Mouse (Mus musculus) testis, postnatal 10 days (tissue): ENCODE data around the gene Slf1.
"Not testable (repeated sequence)": the region's sequence is repeated elsewhere in the genome, so short reads cannot be mapped to it uniquely, and the experiment has no call there.

Experiments used
- DNase-seq: peaks from one replicate; pipeline ENCODE4 v3.0.0; 2021; ENCODE audit warnings: low spot score

The Slf1 gene

DNA sequence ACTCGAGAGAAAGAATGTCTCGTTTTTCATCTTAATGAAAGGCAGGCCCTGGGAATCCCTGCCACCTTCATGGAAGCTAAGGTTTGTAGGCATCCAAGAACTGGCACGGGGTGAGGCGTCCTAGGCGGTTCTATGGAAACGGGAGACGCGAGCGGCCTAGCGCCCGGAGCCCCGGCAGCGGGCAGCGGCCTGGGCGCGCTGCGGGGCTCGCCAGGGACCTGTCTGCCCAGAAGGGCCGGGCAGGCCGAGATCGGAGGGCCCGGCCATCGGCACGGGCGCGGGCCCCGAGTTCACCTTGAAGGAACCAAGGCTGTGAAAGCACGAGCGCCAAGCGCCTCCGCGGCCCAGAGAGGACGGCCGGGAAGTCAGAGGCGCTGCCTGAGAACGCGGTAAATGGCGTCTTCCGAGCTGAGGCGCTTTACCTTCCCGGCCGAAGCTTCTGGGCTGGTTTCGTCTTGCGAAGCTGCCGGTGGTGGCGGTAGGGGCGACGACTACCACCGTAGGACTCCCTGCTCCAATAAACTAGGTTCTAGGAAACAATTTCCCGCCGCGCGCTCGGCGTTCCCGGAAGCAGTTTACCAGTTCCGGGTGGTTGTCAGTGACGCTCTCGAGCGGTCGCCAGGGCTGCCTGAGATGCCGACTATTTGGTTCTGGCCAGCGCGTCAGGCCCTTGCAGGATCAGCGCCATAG, at the start of gene Slf1, which contains the start of gene 2210408I21Rik:
Gene Slf1 (minus strand): TSS at position 543 of the 690 bp plus-strand sequence.
Gene 2210408I21Rik (plus strand): TSS at position 610 of the 690 bp plus-strand sequence.
- DNase-seq: peak; percentile 86

DNA sequence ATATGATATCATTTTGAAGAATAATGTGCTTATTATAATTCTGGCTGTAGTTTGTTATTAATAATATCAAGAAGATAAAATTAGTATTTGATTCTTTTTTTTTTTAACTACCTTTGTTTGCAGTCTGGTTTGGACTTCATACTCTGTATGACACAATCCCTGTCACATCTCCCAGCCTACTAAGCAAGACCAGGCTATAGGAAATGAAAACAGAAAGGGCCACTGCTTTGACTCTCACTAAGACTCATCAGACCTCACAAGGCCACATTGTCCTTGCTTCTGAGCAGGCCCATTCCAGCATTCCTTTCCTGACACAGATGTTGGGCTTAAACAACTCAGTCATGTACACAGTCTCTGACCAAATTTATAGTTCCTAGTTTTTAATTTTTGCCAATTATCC, 42.7 kb upstream of the Slf1 start:
- no peak for DNase-seq

DNA sequence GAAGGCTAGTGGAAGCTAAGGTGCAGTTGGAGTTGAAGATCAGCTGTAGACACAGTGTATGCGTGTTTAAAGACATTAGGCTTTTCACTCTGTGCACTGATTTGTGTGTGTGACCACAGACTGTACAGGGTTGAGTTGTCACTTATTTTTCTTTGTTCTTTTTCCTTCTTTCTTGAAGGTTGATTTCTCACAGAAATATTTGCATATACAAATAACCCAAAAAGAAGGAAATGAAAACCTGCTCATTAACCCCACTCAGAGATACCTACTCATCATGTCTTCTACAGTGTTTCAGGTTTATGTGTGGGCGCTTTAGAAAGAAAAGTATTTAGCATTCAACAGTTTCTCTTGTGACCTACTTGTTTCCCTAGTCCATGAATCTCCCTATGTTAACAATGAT, 5.6 kb upstream of the Slf1 start:
- DNase-seq: no peak

DNA sequence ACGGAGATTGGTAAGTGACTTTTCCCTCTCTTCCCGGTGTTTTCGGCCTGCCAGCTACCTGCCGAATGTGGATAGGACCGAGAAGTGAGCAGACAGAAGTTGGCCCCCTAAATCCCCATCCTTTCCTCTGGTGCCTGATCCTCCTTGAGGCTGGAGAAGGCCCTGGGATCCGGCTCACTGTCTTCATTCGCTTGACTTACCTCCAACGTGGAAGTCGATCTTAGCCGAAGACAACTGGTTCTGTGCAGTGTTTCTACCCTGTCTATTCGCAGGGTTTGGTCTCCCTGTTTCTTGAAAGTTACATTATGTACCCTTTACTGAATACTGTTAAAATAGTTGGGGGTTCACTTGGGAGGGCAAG, 328 bp upstream of the Slf1 start:
- no peak for DNase-seq

DNA sequence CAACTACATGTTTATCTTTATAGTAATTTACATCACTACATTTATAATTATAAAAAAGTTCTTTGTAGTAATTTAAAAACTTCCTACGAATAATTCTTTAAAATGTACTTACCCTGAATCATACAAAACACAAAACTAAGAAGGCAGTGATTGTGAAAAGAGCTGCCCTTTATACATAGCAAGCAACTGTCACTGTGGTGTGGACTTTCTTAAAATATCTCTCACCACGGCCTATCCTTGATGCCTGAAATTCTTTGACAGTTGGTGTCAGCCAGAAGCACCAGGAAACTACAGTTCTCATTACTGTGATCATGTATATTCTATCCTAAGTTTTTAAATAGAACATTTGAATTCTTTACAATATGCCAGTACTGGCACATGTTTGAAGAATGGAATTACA, 4.1 kb downstream of the Slf1 start:
- no peak for DNase-seq

DNA sequence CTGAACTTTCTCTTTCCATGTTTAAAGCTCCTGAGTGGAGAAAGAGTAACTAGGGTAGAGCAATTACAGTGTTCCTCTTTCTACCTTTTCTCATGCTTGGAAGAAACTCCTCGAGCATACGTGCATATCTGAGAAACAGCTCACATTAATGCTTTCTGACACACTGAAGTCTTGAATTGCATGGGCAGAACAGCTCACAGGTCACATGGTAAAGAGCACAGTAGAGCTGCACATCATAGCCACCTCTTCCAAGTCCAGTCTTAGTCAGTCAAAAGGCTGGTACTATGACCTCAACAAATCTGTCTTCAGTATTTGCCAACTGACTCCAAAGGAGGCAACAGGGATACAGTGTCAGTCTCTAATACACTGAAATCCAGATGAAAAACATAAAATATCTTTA, 7.0 kb downstream of the Slf1 start:
- no peak for DNase-seq

DNA sequence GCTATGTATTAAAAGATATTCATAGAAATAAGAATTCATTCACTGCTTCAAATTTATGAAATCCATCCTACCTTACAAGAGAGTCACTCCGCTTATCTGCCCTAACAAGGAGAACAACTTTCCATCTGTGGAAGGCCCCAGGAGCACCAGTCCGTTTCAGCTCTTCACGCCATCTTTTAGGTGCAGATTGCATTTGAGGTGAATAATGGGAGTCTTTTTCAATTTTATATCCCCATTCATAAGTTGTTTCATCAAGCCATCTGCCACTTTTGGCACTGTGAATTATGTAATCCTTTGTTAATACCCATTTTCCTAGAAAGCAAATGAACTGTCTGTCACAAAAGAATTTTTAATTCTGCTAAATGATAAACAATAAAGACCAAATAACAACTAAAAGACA, 10.1 kb downstream of the Slf1 start:
- DNase-seq: no peak

DNA sequence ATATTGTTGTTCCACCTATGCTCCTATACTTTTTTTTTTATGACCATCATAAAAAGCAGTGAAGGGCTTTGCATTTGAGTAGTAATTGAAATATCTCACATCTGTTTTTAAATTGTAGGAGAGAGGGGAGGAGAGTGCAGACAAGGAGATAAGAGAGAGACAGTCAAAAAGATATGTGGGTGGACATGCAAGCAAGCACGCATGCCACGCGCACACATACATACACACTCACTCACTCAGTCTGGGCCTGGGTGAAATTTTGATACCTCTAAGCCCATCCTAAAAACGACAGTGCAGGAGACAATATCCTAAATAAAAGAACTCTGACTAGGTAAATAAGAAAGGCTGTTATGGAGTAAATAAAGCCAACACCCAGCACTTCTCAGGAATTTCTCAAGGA, 16.6 kb downstream of the Slf1 start:
- no peak for DNase-seq

DNA sequence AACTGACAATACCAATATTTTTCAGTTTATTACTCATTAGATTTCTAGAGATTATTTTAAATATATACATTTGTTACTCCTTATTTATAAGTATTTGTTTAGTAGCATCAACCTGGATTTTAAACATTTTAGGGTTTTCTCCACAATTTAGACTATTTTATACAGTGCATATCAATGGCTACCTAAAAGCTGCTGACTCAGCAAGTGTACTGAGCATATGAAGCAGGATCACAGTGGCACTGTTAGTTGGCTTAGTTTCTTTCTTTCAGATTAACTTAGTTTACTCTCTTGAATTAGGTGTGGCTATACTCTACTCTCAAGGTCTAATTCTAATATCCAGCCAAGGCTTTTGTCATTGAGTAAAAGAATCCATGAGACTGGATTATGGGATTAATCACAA, 27.5 kb downstream of the Slf1 start:
- no peak for DNase-seq

DNA sequence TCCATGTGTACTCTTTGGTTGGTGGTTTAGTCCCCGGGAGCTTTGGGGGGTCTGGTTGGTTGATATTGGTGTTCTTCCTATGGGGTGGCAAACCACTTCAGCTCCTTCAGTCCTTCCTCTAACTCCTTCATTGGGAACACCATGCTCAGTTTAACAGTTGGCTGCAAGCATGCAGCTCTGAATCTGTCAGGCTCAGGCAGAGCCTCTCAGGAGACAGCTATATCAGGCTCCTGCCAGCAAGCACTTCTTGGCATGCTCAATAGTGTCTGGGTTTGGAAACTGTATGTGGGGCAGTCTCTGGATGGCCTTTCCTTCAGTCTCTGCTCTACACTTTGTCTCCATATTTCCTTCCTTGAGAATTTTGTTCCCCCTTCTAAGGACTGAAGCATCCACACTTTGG, 42.4 kb downstream of the Slf1 start:
- not testable (repeated sequence) for DNase-seq

DNA sequence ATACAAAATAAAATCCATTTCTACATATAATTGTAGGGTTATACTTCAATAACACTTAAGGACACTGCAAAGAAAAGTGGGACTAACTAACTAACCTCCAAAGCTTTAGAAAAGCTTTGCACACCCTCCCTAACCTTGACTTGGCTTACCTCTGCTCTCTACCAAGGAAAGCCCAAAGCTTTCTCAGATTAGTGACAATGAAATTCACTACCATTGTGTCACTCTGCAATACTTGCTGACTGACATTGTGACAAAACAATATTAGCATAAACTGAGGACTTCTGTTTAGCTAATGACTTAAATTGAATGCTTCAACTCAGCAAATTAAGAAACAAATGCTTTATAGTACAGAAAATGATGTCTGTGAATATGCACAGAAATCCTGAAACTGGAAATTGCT, 63.2 kb downstream of the Slf1 start:
- DNase-seq: no peak

DNA sequence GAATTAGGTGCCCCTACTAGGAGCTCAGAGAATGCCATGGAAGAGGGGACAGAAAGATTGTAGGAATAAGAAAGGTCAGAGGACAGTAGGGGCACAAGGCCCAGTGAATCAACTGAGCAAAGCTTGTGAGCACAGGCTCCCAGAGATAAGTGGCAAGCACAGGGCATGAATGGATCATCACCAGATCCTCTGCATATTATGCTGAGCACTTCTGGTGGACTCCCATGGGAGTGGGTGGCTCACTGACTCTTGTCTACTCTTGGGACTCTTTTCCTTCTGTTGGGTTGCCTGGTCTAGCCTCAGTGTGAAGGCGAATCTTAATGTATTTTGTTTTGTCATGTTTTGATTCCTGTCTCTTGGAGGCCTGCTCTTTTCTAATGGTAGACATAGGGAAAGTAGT, 66.4 kb downstream of the Slf1 start:
- DNase-seq: no peak

DNA sequence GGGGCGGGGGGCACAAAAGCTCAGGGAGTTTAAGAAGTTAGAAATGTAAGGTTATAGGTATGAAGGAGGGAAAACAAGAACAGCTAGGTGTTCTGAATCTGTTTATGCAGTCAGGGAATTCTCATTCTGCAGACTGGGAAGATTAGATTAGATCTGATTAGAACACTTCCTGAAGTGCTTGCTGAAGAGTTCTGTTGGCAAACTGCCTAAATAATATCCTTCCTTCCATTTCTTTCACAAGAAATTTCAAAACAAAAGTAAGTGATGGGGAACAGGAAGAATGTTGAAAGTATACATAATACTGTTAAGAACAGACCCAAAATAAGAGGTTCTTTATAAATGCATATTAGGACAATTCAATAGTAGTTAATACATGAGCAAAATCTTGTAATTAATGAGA, 72.1 kb downstream of the Slf1 start:
- no peak for DNase-seq

DNA sequence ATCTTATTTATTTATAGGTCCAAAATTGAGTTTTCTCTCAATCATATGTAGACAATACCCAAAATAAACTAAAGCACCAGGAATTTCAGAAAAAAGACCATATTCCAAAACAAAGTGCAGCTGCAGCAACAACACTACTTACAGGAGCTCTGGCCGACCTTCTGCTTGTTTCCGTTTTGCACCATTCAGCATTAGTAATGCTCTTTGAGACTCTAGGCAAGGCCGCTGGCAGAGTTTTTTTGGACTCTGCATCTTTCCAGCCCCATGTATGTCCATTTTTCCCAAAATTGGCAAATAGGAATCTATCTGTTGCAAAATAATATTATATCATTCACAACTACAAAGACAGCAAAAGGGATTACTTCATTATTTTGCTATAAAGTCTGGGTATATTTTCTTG, 85.5 kb downstream of the Slf1 start:
- DNase-seq: no peak

DNA sequence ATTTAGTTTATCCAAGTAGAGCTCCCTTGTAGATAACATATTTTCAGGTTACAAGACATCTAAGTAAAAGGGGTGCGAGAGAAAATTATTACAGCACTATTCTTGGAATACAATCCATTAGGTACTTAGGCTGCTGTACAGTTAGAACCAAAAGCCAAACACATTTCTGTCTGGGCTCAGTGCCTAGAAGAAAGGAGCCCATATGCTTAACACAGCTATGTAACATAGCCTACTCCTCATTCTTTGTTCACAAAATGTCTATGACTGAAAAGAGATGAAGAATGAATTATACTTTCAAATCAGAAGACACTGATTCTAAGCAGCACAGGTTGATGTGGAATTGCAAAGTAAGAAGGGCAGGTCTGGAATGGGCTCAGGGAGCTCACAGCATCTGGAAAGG, 86.8 kb downstream of the Slf1 start:
- no peak for DNase-seq

DNA sequence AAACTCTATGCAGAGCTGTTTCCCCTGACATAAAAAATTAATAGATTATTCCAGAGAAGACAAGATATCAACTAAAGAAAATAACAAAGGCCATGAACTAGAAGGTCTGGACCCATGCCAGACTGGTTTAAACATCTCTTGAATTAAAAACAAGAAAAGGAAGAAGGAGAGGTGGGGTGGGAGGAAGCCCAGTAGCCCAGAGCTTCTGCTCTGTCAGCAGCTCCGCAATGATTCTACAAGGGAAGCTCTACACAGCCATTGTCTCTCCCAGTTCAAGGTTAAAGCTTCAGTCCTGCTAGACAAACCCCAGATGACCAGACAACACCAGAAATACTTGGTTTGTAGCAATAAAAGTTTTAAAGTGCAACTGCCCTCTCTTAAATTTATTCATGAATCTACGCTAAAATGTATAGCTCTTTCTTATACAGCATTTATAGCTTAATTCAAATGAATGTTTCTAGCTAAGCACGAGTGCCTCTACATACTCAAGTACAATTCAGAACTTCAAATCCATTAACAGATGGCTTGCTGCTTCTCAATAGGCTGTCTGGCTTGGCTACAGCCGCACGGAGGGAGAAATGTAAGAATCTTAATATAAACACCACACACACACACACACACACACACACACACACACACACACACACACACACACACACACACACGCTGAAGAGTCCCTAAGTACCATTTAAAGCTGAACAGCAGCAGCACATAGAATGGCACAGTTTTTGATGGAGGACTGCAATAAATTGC, 87.9 kb downstream of the Slf1 start:
- DNase-seq: no peak

DNA sequence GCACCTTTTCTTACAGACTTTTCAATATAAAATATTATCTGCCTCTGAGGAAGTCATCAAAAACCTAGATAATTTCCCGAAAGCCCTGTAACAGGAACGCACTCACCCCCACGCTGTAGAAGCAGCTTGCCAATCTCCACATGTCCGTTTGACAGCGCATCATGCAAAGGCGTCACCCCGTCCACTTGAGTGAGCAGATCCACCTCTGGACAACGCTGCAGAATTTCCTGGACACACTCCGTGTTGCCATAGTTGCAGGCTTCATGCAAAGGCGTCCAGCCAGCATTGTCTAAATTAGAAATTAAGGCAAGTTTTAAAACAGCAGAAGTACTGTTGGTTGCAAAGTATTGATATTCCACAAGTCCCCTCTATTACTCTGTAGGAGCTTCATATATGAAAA, 88.9 kb downstream of the Slf1 start:
- DNase-seq: no peak

DNA sequence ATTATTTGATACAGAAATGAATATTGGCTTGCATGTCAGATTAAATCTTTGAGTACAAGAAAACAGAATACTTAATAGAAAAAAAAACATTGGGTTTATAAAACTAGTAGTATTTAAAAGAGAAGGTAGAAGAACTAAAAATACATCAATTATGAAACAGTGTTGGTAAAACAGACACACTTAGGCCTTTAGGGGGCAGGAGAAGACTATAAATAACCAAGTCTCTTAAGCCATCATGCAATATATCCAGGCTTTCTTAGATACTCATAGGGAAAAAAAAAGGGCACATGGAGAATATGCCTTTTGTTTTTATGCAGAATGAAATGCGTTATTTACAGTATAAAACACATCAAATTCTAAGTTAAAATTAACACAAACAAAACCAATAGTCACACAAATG, 89.9 kb downstream of the Slf1 start:
- no peak for DNase-seq

DNA sequence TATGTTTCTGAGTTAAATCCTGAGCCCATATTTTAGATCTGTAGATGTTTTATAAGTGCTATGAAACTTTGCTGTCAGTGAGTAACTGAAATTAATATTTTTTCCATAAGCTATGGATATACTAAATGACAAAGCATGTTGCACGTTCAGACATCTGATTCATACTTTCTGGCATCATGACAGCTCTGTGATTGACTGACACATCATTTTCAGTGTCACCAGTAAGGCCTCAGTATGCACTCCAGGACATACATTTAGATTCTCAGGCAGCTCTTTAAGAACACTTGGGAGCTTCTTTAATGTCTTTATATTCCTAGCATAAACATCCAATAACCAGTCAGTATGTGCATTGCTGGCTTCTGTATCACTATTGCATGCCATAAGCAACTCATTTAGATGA, 91.9 kb downstream of the Slf1 start:
- DNase-seq: no peak

DNA sequence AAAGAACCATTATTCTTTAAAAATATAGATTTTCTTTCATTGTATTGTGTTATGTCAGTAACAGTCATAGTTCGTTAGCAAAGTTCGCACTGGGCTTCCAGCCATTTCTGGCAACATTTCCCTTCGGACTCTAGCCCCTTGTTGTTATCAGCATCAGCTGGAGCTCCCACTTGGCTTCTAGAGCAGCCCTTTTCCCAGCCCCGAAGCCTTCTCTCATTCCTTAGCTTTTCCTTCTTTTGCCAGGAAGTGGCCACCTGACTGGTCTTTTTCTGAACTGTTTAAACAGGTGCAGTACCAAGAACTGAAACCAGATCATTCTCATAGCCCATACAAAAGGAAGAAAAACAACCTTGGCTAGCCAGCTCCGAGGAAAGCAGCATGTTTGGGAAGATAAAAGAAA, 105.7 kb downstream of the Slf1 start:
- no peak for DNase-seq

DNA sequence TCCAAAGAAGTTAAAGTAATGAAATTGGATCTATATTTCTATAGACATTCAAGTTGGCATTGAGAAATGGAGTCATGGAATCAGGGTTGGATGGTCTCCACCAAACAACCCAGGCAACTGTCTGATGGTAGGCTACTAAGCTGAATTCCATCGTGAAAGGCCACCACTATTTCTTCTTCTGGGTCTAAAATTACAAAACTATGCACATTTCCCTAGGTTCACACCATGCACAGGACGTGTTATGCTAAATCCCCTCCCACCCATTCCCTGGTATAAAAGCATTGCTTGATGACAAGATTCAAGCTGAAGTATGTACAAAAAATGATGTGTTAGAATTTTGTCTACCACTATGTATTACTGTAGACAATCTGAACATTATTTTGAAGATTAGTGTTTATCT, 116.4 kb downstream of the Slf1 start:
- no peak for DNase-seq

DNA sequence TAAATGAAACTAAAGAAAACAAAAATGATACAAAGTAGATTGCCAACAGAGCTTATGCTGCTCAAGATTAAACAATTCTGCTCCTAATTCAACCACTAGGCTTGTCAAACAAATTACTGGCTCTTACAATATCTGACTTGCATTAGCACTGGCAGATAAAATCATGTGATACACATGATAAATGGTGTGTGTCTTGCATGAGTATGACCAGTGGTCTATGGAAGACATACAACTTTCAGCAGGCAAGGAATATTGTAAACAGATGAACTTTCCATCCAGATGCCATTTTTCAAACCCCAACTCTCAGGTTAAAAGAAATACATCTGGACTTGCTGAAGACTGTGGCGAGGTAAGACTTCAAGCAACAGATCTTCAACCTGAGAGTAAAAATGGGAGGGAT, 131.6 kb downstream of the Slf1 start:
- no peak for DNase-seq

DNA sequence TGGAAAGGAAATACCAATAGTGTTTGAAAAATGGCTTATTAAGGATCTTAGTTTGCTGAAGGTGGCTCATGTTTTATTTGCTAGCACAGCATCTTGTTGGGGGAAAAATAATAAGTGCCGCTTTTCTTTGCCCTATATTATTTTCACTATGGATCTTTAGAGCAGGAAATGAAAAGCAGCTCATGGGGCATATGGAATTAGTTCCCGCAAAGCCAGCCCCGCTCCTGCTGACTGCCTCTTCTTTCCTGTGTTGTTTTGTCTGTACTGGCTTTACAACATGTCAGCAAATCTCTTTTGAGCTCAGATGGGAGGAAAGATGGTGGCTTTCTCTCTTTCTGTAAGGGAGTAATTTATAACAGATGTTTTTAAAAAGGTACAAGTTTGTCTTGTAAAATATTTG, 132.6 kb downstream of the Slf1 start:
- no peak for DNase-seq
